Mouse (Mus musculus) CH12.LX (cell line): ENCODE results near the gene Calhm2. TPM values are rescaled to one million over a fixed set of nuclear protein-coding genes. Genes with fewer than 3 reads are reported as not detected.

Experiments used
- DNase-seq: peaks from one replicate; pipeline ENCODE4 v3.0.0-alpha.2; 2013; ENCODE audit errors: extremely low read depth
- H3K27ac ChIP-seq: 2 replicates; pipeline ENCODE4 v1.5.1; 2012; ENCODE audit warnings: low read depth, mild to moderate bottlenecking, control low read depth, moderate library complexity; ENCODE audit not compliant: insufficient read depth
- H3K27me3 ChIP-seq: replicated peaks from 2 replicates; pipeline ENCODE3; 2012; ENCODE audit warnings: inconsistent platforms
- H3K36me3 ChIP-seq, 2 experiments: replicated peaks in 1 of 2; 2 replicates each; pipeline versions ENCODE3 to v1.6.1; 2012; ENCODE audit warnings: inconsistent platforms in 1 of 2, low read length in 1 of 2, mild to moderate bottlenecking in 1 of 2, mixed read lengths in 1 of 2, moderate library complexity in 1 of 2; ENCODE audit not compliant: control insufficient read depth in 1 of 2, insufficient read depth in 1 of 2
- H3K4me1 ChIP-seq, 2 experiments: 2 replicates each; pipeline ENCODE4 v1.6.1; 2012; ENCODE audit warnings: inconsistent platforms in 1 of 2, moderate library complexity in 1 of 2; ENCODE audit not compliant: insufficient read depth in 2 of 2, control insufficient read depth in 1 of 2
- H3K4me2 ChIP-seq: 2 replicates; pipeline ENCODE4 v1.6.1; 2012; ENCODE audit warnings: low read depth, mild to moderate bottlenecking, control low read depth; ENCODE audit not compliant: poor library complexity, insufficient read depth, severe bottlenecking
- H3K4me3 ChIP-seq, 3 experiments: fragments of 150-350 bp in 1 of 3; sonication (generic) in 1 of 3; replicated peaks in 1 of 3; 2 replicates each; pipeline versions ENCODE3 to v1.5.1; 2011 to 2012; ENCODE audit warnings: low read depth in 2 of 3, low read length in 2 of 3, mild to moderate bottlenecking in 2 of 3, moderate library complexity in 2 of 3, control low read depth in 1 of 3, improper control_type of control experiment in 1 of 3, inconsistent platforms in 1 of 3, mixed read lengths in 1 of 3; ENCODE audit not compliant: poor library complexity in 1 of 3
- H3K79me2 ChIP-seq: replicated peaks from 2 replicates; pipeline ENCODE4 v1.6.1; 2012; ENCODE audit warnings: mild to moderate bottlenecking, moderate library complexity; ENCODE audit not compliant: control insufficient read depth, poor library complexity, insufficient read depth, severe bottlenecking; ENCODE audit errors: extremely low read depth
- H3K9ac ChIP-seq: 2 replicates; pipeline ENCODE4 v1.6.1; 2012; ENCODE audit warnings: low read depth, mild to moderate bottlenecking, control low read depth, moderate library complexity; ENCODE audit not compliant: insufficient read depth
- H3K9me3 ChIP-seq: replicated peaks from 2 replicates; pipeline ENCODE3; 2012; ENCODE audit warnings: low read length, inconsistent platforms, mixed read lengths
- CHD2 ChIP-seq: IDR thresholded peaks from 2 replicates; pipeline ENCODE4 v1.6.1; 2011; ENCODE audit warnings: low read length, improper control_type of control experiment
- EP300 ChIP-seq: IDR thresholded peaks from 2 replicates; pipeline ENCODE4 v1.6.1; 2011; ENCODE audit warnings: low read length, improper control_type of control experiment
- ETS1 ChIP-seq: conservative IDR thresholded peaks from 2 replicates; pipeline ENCODE4 v1.6.1; 2012; ENCODE audit warnings: low read depth, mild to moderate bottlenecking, inconsistent platforms, low read length, improper control_type of control experiment, moderate library complexity
- IRF4 ChIP-seq: IDR thresholded peaks from 2 replicates; pipeline ENCODE4 v1.6.1; 2014; ENCODE audit warnings: low read depth, mild to moderate bottlenecking, inconsistent platforms, low read length, improper control_type of control experiment
- MAFK ChIP-seq: IDR thresholded peaks from 2 replicates; pipeline ENCODE4 v1.6.1; 2011; ENCODE audit warnings: low read length, improper control_type of control experiment; ENCODE audit not compliant: insufficient replicate concordance
- MAX ChIP-seq: IDR thresholded peaks from 2 replicates; pipeline ENCODE4 v1.6.1; 2011; ENCODE audit warnings: low read length, improper control_type of control experiment
- PAX5 ChIP-seq: IDR thresholded peaks from 2 replicates; pipeline ENCODE4 v1.6.1; 2012; ENCODE audit warnings: low read length, inconsistent platforms, mixed read lengths
- RCOR1 ChIP-seq: conservative IDR thresholded peaks from 2 replicates; pipeline ENCODE4 v1.6.1; 2012; ENCODE audit warnings: low read depth, mild to moderate bottlenecking, inconsistent platforms, low read length, improper control_type of control experiment
- TCF12 ChIP-seq: IDR thresholded peaks from 2 replicates; pipeline ENCODE4 v1.6.1; 2014; ENCODE audit warnings: low read depth, mild to moderate bottlenecking, inconsistent platforms, low read length, improper control_type of control experiment
- UBTF ChIP-seq: IDR thresholded peaks from 2 replicates; pipeline ENCODE4 v1.6.1; 2012; ENCODE audit warnings: low read depth, mild to moderate bottlenecking, inconsistent platforms, low read length, improper control_type of control experiment, moderate library complexity
- USF2 ChIP-seq: conservative IDR thresholded peaks from 2 replicates; pipeline ENCODE4 v1.6.1; 2011; ENCODE audit warnings: low read depth, low read length, improper control_type of control experiment
- ZC3H11A ChIP-seq: IDR thresholded peaks from 2 replicates; pipeline ENCODE4 v1.6.1; 2012; ENCODE audit warnings: low read depth, mild to moderate bottlenecking, inconsistent platforms, low read length, improper control_type of control experiment
- ZKSCAN1 ChIP-seq: IDR thresholded peaks from 2 replicates; pipeline ENCODE4 v1.6.1; 2012; ENCODE audit warnings: low read depth, inconsistent platforms, low read length, improper control_type of control experiment, borderline replicate concordance
- dilution Hi-C: fragments of 300-500 bp; cut with MboI; formaldehyde crosslinking; loops from 2 replicates; pipeline ENCODE4 v1.14.3; 2020; ENCODE audit warnings: low sequenced_read_pairs; ENCODE audit not compliant: extremely low pct_unique_long_range_greater_than_20kb, extremely low pct_ligation_motif_present
- in situ Hi-C: fragments of 300-500 bp; cut with MboI; formaldehyde crosslinking; loops from 3 replicates; pipeline ENCODE4 v1.14.3; 2019; ENCODE audit warnings: low sequenced_read_pairs, low pct_ligation_motif_present, low pct_unique_long_range_greater_than_20kb, mixed read lengths
- polyA plus RNA-seq: library from polyadenylated mRNA; unstranded; fragments of >175 nt; gene quantifications from 2 replicates; pipeline ENCODE4 v1.2.1, GENCODE M21; 2012; ENCODE audit warnings: low read depth; ENCODE audit not compliant: insufficient read length
- total RNA-seq, 2 experiments: library from RNA; depleted of rRNA; stranded (reverse); fragments of 300-350 nt in 1 of 2; fragments of >200 nt in 1 of 2; gene quantifications; 2 replicates each; pipeline ENCODE4 v1.2.3; 2012 to 2014

The Calhm2 gene
- total and polyA plus RNA-seq, 3 experiments = 6.3 to 10.4 (median 10.1) TPM

GRCm38 (mm10) chr19:47089718-47090525 is 48.2 kb downstream of the Calhm2 start:
- dilution Hi-C loops = no loop called here

GRCm38 (mm10) chr19:47088226-47088625 is 49.9 kb downstream of the Calhm2 start:
- no peaks in the 10 kb centered on the region for H3K27me3 ChIP-seq
- dilution Hi-C loops = no loop called here
- H3K4me2 ChIP-seq = no peak overlapping the region
- H3K4me3 ChIP-seq = no peak overlapping the region
- in situ Hi-C loops = no loop called here
- peaks cover 2 to 37% of the 10 kb centered on the region in 2 experiments; a peak in 2 of 4 replicates for H3K4me1 ChIP-seq
- no peak overlapping the region for H3K9ac ChIP-seq
- TF ChIP-seq IRF4 (no peak), ZC3H11A (no peak), USF2 (no peak), MAFK (no peak), ZKSCAN1 (no peak), UBTF (no peak), RCOR1 (no peak), CHD2 (no peak), EP300 (no peak), PAX5 (no peak)
- TF ChIP-seq, all 38 proteins: peak for 0
- Histone ChIP-seq H3K9me3 (no peaks in the 10 kb centered on the region), H3K27ac (no peak overlapping the region), H3K79me2 (peaks cover 65% of the 10 kb centered on the region), H3K36me3 (peaks cover 25 to 63% of the 10 kb centered on the region in 2 experiments)
- no peak for DNase-seq

More at GRCm38 (mm10) chr19:47089718-47090525, 48.2 kb downstream of the Calhm2 start:
- Histone ChIP-seq H3K4me1 (peaks cover 2 to 39% of the 10 kb centered on the region in 2 experiments; a peak in 2 of 4 replicates), H3K27ac (no peak overlapping the region), H3K27me3 (no peaks in the 10 kb centered on the region), H3K79me2 (peaks cover 71% of the 10 kb centered on the region)
- TF ChIP-seq IRF4 (0 out of 2 replicates have a peak, but pooled peaks have one; percentile 2), TCF12 (no peak), UBTF (0 out of 2 replicates have a peak, but pooled peaks have one; percentile 38), ETS1 (no peak), MAX (no peak)
- TF ChIP-seq, all 38 proteins: peak for 2
- peak overlapping the region; percentile 55 to 83 (median 67) for H3K4me3 ChIP-seq
- H3K4me2 ChIP-seq = peak overlapping the region; percentile 59
- H3K9me3 ChIP-seq = no peaks in the 10 kb centered on the region
- in situ Hi-C loops = no loop called here
- H3K36me3 ChIP-seq = peaks cover 26 to 64% of the 10 kb centered on the region in 2 experiments
- DNase-seq = no peak
- peak overlapping the region; percentile 57 for H3K9ac ChIP-seq
